Mouse (Mus musculus): ENCODE results near the gene Poldip3. TPM values are rescaled to one million over a fixed set of nuclear protein-coding genes. Genes with fewer than 3 reads are reported as not detected.
"Not testable (repeated sequence)": the region's sequence is repeated elsewhere in the genome, so short reads cannot be mapped to it uniquely, and the experiment has no call there.

The Poldip3 gene
- total RNA-seq, 4 experiments from 2014 or later: 84.5 to 94.7 (median 92.1) TPM

DNA sequence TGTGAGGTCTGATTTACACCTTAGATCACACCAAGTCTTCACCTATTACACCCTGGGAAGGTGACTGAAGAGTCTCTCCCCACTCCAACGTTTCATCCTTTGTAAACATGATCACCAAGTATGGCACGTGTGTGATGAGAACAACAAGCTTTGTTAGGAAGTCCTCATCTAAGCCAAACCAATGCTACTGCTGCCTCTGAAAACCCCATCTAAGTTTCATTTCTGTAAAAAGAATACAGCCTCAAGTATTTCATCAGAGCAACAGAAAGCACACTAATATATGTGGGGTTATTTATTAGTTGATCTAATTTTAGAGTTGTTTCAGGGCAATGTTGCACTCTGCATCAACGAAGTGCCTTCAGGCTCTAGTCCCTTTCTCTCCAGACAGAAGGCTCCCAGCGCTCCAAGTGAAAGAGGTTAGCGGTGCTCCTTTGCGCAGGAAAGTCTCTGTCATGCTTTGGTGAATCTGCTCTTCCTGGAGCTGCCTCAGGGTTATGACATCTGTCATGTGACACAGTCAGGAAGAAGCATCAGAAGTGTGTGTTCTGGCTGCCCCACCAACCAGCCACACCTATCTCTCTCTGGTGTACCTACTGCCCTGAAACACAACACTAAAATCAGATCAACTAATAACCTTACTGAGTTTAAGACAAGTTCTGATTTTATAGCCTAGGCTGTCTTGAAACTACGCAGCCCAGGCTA is 19.5 kb downstream of the Poldip3 start:
- no peak for DNase-seq (ENCODE audit: low spot score in 2 of 2)

DNA sequence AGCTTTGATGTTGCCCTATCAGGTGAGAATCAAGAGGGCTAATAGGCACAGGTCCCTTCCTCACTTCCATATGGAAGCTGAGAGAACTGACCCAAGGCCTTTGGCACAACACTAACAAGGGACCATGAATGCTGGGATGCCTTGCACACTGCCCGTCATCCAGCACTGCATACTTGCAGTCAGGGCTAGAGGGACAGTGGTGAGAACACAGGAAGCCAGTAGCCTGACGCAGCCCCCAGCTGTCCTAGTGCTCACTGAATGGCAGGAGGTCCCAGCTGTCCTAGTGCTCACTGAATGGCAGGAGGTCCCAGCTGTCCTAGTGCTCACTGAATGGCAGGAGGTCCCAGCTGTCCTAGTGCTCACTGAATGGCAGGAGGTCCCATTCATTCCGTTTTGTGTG is 22.1 kb downstream of the Poldip3 start:
- not testable (repeated sequence) for DNase-seq (ENCODE audit: low spot score in 2 of 2)

DNA sequence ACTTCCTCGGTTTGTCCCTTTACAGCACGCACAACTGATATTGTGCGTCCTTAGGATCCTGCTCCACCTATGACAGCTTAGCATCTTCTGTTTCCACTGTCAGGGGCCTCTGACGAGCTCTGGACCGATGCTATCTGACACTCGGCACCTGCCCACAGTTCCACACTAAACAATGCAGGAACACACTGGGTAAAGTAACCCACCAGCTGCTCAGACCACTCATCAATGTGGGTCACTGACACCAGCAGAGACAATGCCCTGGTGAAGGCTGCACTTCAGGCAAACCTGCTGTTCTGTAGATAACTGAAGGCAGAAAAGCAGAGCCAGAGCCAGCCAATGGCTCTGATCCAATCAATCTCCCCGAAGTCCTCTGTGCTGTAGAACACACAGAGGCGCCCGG is 22.6 kb downstream of the Poldip3 start:
- DNase-seq (ENCODE audit: low spot score in 2 of 2): no peak

GRCm38 (mm10) chr15:83124625-83125024 is 24.6 kb downstream of the Poldip3 start:
- DNase-seq (ENCODE audit: low spot score in 2 of 2): no peak

DNA sequence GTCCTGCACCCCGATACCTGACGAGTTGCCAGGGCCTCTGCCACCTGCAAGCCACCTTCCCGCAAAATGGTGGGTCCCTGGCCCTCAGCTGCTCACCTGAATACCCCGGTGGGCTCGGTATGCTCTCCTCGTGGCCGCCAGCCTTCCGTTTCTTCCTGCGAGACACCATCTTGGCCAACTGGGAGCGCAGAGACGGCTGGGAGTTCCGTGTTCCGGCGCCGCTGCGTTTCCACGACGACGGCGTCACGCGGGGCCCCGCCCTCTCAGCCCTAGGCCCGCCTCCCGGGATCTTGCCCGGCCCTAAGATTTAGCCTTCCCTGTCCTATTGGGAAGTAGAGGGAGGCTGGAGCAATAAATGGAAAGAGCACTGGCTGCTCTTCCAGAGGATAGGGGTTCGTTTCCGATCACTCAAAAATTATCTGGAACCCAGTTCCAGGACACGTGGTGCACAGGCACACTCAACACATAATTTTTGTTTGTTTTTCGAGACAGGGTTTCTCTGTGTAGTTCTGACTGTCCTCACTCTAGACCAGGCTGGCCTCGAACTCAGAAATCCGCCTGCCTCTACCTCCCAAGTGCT is 26.5 kb downstream of the Poldip3 start, which contains the start of gene Rrp7a:
Gene Rrp7a (minus strand): TSS at position 236 of the 580 bp plus-strand sequence.
- peak; percentile 89 to 93 for DNase-seq (ENCODE audit: low spot score in 2 of 2)

DNA sequence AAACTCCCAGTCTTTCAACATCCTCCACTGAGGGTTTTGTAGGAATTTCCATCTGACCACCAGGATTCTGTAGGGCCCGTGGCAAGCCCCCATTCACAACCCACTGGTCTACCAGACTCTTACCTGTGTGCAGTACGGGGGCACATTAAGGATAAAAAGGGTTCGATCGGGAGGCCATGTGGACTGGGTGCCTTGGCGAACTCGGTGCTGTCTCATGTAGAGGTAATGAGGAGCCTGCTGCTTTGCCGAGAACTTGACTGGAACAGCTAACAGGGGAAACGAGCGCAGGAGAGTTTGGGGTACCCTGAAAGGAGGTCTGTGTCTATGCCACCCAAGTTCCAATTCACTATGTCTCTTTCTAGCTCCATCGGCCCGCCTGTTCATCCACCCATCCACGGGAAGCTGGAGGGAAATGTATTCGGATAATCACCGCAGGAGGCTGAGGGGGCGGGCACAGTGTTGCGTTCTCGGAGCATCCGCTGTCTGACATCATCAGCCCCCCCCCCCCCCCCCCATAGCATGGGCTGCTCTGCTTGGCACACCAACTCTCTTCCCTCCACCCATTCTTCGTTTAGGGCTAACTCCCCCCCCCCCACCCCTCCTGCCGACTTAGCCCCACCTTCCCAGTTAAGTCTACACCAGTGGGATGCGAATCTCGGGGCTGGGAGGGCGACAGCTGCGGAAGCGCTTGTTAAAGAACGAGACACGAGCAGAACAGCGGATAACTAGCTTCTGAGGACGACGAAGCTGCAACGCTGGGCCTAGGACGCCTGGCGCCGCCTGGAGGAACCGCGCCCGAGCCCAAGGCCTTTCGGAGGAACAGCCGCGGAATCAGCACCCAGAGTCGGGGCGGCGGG is 27.2 kb downstream of the Poldip3 start:
- DNase-seq (ENCODE audit: low spot score in 2 of 2): peak in 1 of 2 experiments; percentile 64

- peak in 1 of 2 experiments; percentile 51 for DNase-seq (ENCODE audit: low spot score in 2 of 2)
These were observed 30.8 kb downstream of the Poldip3 start for GRCm38 (mm10) chr15:83118360-83118759.

GRCm38 (mm10) chr15:83115071-83115470 is 34.1 kb downstream of the Poldip3 start:
- DNase-seq (ENCODE audit: low spot score in 2 of 2): no peak

GRCm38 (mm10) chr15:83114106-83114505 is 35.1 kb downstream of the Poldip3 start:
- no peak for DNase-seq (ENCODE audit: low spot score in 2 of 2)

- peak in 1 of 2 experiments; percentile 49 for DNase-seq (ENCODE audit: low spot score in 2 of 2)
These were observed 36.3 kb downstream of the Poldip3 start for GRCm38 (mm10) chr15:83112898-83113297.

GRCm38 (mm10) chr15:83111874-83112273 is 37.3 kb downstream of the Poldip3 start:
- no peak for DNase-seq (ENCODE audit: low spot score in 2 of 2)

DNA sequence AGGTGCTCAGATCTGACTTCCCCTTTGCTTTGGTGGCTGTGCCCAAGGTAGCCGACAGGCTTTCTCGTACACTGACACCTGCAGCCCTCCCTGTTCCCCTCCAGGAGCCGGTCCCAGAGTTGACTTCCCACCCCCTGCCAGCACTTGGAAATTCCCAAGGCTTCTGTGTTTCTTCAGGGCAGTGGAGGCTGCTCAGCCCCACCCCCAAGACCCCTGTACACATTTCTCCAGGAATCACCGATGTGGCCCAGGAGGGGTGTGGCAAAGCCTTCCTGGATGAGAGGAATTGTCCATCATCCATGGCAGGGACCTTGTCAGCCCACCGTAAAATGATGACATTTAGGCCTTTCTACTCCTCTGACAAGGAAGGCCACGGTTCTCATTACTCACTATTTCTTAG is 37.9 kb downstream of the Poldip3 start:
- DNase-seq (ENCODE audit: low spot score in 2 of 2): no peak

GRCm38 (mm10) chr15:83107814-83108213 is 41.4 kb downstream of the Poldip3 start:
- DNase-seq (ENCODE audit: low spot score in 2 of 2): no peak

DNA sequence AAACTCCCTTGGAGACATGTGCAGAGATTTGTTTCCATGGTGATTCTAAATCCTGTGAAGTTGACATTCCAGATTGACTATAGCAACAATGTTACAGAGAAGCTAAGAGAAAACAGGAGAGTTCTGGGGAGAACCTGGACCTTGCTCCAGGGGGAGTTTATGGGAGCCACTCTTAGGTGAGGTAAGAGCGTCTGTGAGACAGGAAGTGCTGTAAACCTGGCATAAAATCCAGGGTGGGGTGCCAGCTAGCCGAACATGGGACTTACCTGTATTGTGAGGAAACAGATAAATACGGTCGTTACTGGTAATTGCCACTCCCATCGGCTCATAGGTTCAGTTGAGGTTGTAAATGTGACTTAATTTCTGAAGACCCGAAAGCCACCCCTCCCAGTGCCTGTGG is 42.8 kb downstream of the Poldip3 start:
- DNase-seq (ENCODE audit: low spot score in 2 of 2): no peak

GRCm38 (mm10) chr15:83103111-83103510 is 46.1 kb downstream of the Poldip3 start:
- DNase-seq (ENCODE audit: low spot score in 2 of 2): peak in 1 of 2 experiments; percentile 42

GRCm38 (mm10) chr15:83100332-83100662 is 48.9 kb downstream of the Poldip3 start:
- DNase-seq (ENCODE audit: low spot score in 2 of 2): no peak

DNA sequence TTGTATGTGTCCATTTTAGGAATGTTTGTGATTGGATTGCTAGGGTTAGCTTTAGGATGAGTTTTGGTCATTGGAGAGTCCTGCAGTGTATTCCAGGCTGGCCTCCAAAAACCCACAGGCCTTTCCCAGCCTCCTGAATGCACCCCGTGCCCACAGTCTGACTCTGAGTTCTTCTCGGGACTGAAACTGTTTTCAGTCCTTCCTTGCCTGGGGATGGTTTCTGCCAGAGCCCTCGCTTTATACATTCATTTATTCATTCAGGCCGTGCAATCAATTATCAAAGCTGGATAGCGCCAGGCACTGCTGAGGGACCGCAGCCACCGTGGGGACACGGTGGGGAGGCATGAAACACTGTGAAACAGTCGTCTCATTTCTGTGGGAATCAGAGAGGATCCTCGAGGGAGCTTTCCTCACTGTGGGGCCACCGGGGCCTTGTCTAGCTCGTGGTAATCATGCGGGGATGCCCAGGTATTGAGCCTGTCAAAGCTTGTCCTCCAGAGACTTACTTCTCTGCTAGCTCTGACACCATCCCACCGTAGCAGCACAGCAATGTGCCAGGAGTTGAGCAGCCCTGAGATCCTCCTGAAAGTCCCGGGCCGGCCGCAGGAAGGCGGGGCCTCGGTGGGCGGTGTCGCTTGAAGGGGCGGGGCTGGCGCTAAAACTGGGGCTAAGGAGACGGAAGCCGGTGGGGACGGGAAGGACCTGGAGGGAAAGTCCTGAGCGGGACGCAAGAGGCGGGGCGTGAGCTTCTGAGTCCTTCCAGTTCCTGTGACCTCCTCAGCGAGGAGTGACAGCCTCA is 49.5 kb downstream of the Poldip3 start:
- DNase-seq (ENCODE audit: low spot score in 2 of 2): no peak

GRCm38 (mm10) chr15:83095950-83096349 is 53.2 kb downstream of the Poldip3 start:
- DNase-seq (ENCODE audit: low spot score in 2 of 2): no peak

- DNase-seq (ENCODE audit: low spot score in 2 of 2): no peak
These were observed 55.5 kb downstream of the Poldip3 start for GRCm38 (mm10) chr15:83093687-83094086.

GRCm38 (mm10) chr15:83090874-83091273 is 58.3 kb downstream of the Poldip3 start:
- DNase-seq (ENCODE audit: low spot score in 2 of 2): no peak

DNA sequence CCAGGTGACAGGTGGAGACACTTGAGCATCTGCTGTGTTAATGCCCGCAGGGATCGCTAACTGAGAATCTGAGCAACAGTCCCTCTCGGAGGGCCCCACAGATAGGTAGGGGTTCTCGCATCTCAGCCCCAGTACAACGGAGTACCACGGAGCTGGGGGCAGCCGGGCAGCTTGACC is 59.9 kb downstream of the Poldip3 start, which contains the start of gene Serhl:
Gene Serhl (plus strand): TSS at position 78 of the 177 bp plus-strand sequence.
- DNase-seq (ENCODE audit: low spot score in 2 of 2): no peak

Measured in layer of hippocampus, adult 8-10 months (tissue).